Mouse (Mus musculus): ENCODE data around the gene Cdipt. TPM values are rescaled to one million over a fixed set of nuclear protein-coding genes. Genes with fewer than 3 reads are reported as not detected.
A peak's percentile ranks its signal among the peaks of the same experiment; 100 is the strongest.

Cdipt gene
- polyA plus RNA-seq, 1 experiment from 2014 or later = 103 TPM

DNA sequence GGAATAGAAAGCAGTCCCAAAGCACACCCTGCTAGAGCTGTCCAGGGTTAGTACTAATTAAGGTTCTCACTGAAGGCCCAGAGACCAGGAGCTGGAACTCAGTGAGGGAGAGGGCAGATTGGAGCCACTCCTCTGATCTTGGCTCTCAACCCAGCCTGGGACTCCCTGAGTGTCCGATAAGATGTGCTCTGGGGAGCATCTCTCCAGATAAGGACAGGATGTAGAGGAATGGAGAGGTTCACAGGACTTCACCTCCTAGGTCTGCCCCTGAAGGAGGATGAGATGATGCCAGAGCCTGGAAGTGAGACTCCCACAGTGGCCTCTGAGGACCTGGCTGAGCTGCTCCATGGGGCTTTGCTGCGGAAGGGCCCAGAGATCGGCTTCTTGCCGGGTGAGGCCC, 24.0 kb upstream of the Cdipt start:
- WGBS = 24% methylated on average over 4 of the region's 4 CpGs
- H3K27me3 ChIP-seq (ENCODE audit: insufficient read depth, poor library complexity, severe bottlenecking) = peaks cover 55% of the 10 kb centered on the region
- DNase-seq (ENCODE audit: low spot score) = no peak

DNA sequence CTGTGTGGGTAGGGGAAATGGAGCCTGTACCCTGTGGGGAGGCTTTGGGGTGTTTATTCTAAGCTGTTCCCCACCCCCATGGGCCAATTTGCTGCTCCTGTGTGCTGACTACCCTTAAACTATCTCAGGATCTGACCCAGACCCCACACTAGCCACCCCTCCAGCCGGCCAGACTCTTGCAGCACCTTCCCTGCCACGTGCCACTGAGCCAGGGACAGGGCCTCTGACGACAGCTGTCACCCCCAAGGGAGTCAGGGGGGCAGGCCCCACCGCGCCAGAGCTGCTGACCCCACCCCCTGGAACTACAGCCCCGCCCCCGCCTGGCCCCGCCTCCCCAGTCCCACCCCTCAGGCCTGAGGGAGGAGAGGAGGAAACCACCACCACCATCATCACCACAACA, 23.1 kb upstream of the Cdipt start:
- peaks cover 46% of the 10 kb centered on the region for H3K4me1 ChIP-seq (replicated peaks)
- no peaks in the 10 kb centered on the region for H3K9me3 ChIP-seq
- no peak for DNase-seq (ENCODE audit: low spot score)
- H3K27me3 ChIP-seq (ENCODE audit: insufficient read depth, poor library complexity, severe bottlenecking) = peaks cover 55% of the 10 kb centered on the region
- H3K36me3 ChIP-seq = no peaks in the 10 kb centered on the region
- peak overlapping the region; percentile 56; the same call in 1 of the 2 replicates for H3K4me3 ChIP-seq
- WGBS = 2% methylated on average over 8 of the region's 8 CpGs
- H3K27ac ChIP-seq = 0 out of 2 replicates have a peak overlapping the region, but pooled peaks have one; percentile 16

More for the DNA sequence above, 24.0 kb upstream of the Cdipt start:
- Histone ChIP-seq H3K4me3 (peak overlapping the region; percentile 56), H3K9me3 (no peaks in the 10 kb centered on the region), H3K27ac (no peak overlapping the region), H3K36me3 (peaks cover 4% of the 10 kb centered on the region; the same call in 1 of the 2 replicates), H3K4me1 (replicated peaks) (peaks cover 47% of the 10 kb centered on the region)

DNA sequence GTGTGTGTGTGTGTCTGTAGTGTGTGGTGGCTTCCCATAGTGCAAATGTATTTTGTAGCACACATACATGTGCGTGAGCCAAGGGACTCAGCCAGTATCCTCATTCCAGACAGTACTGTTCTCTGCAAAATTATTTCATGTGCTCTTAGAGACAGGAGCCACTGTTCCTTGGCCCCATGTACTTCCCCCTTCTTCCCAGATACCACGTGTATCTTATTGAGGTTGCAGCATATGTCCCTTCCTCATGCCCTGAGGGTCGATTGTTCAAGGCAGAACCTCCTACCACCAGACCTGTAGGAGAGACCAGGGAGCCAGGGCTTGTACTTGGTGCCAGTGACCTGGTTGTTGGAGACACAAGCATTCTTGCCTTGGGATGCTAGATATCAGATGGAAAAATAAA, 20.6 kb upstream of the Cdipt start:
- no peaks in the 10 kb centered on the region for H3K36me3 ChIP-seq
- H3K27ac ChIP-seq = no peak overlapping the region
- H3K27me3 ChIP-seq (ENCODE audit: insufficient read depth, poor library complexity, severe bottlenecking) = peaks cover 36% of the 10 kb centered on the region
- no peaks in the 10 kb centered on the region for H3K9me3 ChIP-seq
- no peak for DNase-seq (ENCODE audit: low spot score)
- H3K4me3 ChIP-seq = no peak overlapping the region
- 68% methylated on average over 3 of the region's 3 CpGs for WGBS
- H3K4me1 ChIP-seq (replicated peaks) = peaks cover 26% of the 10 kb centered on the region

DNA sequence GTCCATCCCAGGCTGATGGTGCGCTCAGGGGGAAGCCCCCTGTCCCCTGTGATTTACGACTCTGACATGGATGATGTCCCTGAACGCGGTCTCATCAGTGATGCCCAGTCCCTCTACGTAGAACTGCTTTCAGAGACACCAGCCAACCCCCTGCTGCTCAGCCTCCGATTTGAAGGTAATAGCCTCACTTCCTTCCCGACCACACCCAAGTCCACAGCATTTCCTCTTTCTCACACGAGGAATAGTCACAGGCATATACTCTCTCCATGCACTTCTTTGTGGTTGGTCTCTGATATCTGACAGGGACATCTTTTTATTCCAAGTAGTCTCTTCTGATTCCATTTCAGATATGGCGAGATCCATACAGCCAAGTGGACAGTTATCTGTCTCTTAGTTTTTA, 15.9 kb upstream of the Cdipt start:
- no peaks in the 10 kb centered on the region for H3K9me3 ChIP-seq
- H3K36me3 ChIP-seq = peaks cover 5% of the 10 kb centered on the region; the same call in 1 of the 2 replicates
- H3K4me3 ChIP-seq = no peak overlapping the region
- DNase-seq (ENCODE audit: low spot score) = no peak
- no peak overlapping the region for H3K27ac ChIP-seq
- peaks cover 36% of the 10 kb centered on the region for H3K27me3 ChIP-seq (ENCODE audit: insufficient read depth, poor library complexity, severe bottlenecking)
- peaks cover 4% of the 10 kb centered on the region; the same call in 1 of the 2 replicates for H3K4me1 ChIP-seq (replicated peaks)
- WGBS = 83% methylated on average over 9 of the region's 9 CpGs

DNA sequence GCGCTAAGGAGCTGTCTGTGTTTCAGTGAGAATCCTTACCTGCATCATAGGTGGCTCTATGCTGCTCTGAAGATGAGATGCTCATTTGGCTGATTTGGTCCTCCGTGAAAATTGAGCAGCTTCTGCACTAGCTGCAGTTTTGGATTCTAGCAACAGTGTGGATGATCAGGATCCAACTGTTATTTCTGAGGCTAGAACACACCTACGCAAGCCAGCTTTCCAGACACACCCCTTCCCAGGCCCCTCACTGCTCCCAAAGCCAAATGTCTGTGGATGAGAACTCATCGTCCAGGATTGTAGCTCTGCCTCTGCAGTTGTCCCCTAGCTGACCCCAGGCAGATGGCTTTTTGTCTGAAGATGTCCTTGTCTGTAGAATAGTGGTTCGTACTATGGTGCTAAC, 14.6 kb upstream of the Cdipt start:
- whole genome bisulfite sequencing = 91% methylated on average over 5 of the region's 5 CpGs
- no peak for DNase-seq (ENCODE audit: low spot score)
- no peak overlapping the region for H3K4me3 ChIP-seq
- H3K27ac ChIP-seq = no peak overlapping the region
- peaks cover 36% of the 10 kb centered on the region for H3K27me3 ChIP-seq (ENCODE audit: insufficient read depth, poor library complexity, severe bottlenecking)
- peaks cover 5% of the 10 kb centered on the region; the same call in 1 of the 2 replicates for H3K36me3 ChIP-seq
- H3K4me1 ChIP-seq (replicated peaks) = peaks cover 4% of the 10 kb centered on the region; the same call in 1 of the 2 replicates
- no peaks in the 10 kb centered on the region for H3K9me3 ChIP-seq

DNA sequence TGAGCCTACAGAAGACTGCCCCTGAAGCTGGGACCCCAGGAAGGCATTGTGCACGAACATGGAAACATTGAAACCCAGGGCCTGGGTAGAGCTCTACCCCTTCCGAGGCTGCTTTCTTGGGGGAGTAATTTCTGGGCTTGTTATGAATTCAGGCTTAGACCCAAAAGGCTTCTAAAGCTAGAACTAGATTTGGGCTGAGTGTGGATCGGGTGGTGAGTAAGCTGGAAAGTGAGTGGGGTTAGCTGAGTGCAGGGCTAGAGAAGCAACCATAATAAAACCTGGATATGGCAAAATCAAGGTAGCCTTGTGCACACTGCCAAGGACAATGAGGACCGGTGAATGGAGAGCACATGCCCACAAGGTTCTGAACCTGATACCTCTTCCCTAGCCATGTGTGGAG, 13.7 kb upstream of the Cdipt start:
- Histone ChIP-seq H3K4me3 (no peak overlapping the region), H3K4me1 (replicated peaks) (peaks cover 4% of the 10 kb centered on the region; the same call in 1 of the 2 replicates), H3K36me3 (peaks cover 10% of the 10 kb centered on the region; the same call in 1 of the 2 replicates), H3K9me3 (no peaks in the 10 kb centered on the region), H3K27me3 (ENCODE audit: insufficient read depth, poor library complexity, severe bottlenecking) (peaks cover 36% of the 10 kb centered on the region), H3K27ac (no peak overlapping the region)
- DNase-seq (ENCODE audit: low spot score) = no peak
- WGBS = 90% methylated on average over 4 of the region's 4 CpGs

DNA sequence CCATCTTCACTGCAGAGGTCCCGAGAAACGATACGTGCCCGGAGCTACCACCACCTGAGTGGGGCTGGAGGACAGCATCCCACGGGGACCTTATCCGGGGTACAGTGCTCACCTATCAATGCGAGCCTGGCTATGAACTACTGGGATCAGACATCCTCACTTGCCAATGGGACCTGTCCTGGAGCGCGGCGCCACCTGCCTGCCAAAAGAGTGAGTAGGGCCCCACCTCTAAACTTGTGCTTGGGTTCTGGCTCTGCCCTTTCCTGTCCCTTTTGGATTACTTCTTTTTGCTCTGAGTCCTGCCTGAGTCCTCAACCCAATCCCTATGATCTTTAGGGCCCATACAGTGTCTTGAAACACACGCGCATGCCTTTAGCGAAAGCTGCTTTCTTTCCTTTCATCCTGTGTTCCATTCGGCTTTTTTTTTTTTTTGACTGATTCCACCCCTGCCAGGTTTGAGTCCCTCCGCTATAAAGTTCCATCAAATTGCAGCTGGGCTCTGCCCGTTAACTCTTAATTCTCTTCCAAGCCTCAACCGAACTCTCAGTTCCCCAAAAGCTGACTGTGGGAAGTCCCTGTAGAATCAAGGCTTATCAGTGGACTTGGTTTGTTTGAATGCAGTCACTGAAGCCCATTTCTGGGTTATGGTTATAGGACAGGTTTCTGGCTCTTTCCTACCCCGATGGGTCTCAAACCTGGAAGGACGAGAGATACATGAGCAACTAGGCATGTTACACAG, 12.0 kb upstream of the Cdipt start:
- DNase-seq (ENCODE audit: low spot score) = peak; percentile 43
- Histone ChIP-seq H3K4me1 (replicated peaks) (peaks cover 11% of the 10 kb centered on the region; the same call in 1 of the 2 replicates), H3K4me3 (no peak overlapping the region; the same call in 1 of the 2 replicates), H3K36me3 (peaks cover 21% of the 10 kb centered on the region; the same call in 1 of the 2 replicates), H3K27me3 (ENCODE audit: insufficient read depth, poor library complexity, severe bottlenecking) (peaks cover 36% of the 10 kb centered on the region), H3K9me3 (no peaks in the 10 kb centered on the region), H3K27ac (no peak overlapping the region)
- 26% methylated on average over 19 of the region's 19 CpGs for WGBS

DNA sequence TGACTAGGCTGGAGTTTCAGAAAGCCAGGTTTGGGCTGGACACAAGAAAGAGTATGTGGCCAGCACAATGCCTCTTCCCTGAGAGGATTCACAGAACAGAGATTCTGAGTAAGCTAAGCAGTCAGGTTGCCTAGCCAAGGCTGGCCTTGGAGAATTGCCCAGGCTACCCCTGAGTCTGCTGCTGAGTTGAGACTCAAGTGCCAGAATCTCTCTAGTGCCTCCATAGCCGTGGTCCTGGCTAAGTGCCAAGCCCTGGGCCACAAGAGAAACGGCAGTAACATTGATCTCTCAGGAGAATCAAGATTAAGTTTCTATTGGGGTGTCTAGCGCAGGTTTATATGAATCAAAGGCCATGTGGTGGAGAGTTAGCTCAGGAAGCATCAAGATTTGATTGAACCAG, 10.1 kb upstream of the Cdipt start:
- WGBS = 81% methylated on average over 3 of the region's 3 CpGs
- peaks cover 28% of the 10 kb centered on the region for H3K36me3 ChIP-seq
- H3K4me1 ChIP-seq (replicated peaks) = peaks cover 11% of the 10 kb centered on the region; the same call in 1 of the 2 replicates
- H3K27ac ChIP-seq = no peak overlapping the region
- H3K4me3 ChIP-seq = no peak overlapping the region
- peaks cover 36% of the 10 kb centered on the region for H3K27me3 ChIP-seq (ENCODE audit: insufficient read depth, poor library complexity, severe bottlenecking)
- no peaks in the 10 kb centered on the region for H3K9me3 ChIP-seq
- DNase-seq (ENCODE audit: low spot score) = no peak

DNA sequence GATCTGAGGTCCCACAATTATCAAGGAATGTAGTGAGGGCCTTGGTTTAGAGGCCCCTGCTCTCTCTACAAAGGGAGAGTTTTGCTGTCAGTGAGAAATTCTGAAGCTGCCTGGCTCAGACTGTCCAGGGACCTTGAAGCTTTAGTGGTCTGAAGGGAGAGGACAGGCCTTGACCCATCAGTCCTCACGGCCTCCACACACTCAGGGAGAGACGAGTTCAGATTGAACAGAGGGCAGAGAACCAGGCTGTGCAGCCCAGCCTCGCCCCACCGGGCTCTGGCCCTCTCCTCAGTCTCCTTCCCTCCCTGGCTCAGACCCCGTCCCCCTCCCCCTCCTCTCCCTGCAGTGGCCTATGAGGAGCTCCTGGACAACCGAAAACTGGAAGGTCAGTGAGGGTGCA, 8.4 kb upstream of the Cdipt start:
- Histone ChIP-seq H3K9me3 (no peaks in the 10 kb centered on the region), H3K27me3 (ENCODE audit: insufficient read depth, poor library complexity, severe bottlenecking) (peaks cover 23% of the 10 kb centered on the region), H3K4me1 (replicated peaks) (peaks cover 11% of the 10 kb centered on the region; the same call in 1 of the 2 replicates), H3K4me3 (no peak overlapping the region), H3K27ac (0 out of 2 replicates have a peak overlapping the region, but pooled peaks have one; percentile 35), H3K36me3 (peaks cover 31% of the 10 kb centered on the region)
- WGBS = 66% methylated on average over 6 of the region's 6 CpGs
- DNase-seq (ENCODE audit: low spot score) = no peak

DNA sequence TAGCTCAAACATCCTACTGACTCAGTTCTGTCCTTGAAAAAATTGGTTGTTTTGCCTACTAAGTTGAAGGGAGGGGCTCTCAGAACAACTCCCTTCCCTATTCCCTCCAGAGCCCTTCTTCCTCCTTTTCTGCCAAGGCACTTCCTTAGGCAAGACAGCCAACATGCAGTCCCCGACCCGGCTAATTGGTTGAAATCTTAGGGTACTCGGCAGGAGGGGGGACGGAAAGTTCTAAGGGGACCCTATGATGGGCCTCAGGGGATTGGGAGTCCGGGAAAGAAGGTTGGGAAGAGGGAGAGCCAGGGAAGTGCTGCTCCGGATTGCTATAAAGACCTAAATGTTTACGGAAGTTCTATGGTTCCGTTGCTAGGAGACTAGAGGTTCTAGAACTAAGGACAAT, 221 bp upstream of the Cdipt start:
- Histone ChIP-seq H3K27ac (peak overlapping the region; percentile 99), H3K4me3 (peak overlapping the region; percentile 98), H3K27me3 (ENCODE audit: insufficient read depth, poor library complexity, severe bottlenecking) (no peaks in the 10 kb centered on the region), H3K36me3 (peaks cover 33% of the 10 kb centered on the region), H3K4me1 (replicated peaks) (peaks cover 27% of the 10 kb centered on the region), H3K9me3 (no peaks in the 10 kb centered on the region)
- DNase-seq (ENCODE audit: low spot score) = no peak
- 14% methylated on average over 8 of the region's 8 CpGs for WGBS

DNA sequence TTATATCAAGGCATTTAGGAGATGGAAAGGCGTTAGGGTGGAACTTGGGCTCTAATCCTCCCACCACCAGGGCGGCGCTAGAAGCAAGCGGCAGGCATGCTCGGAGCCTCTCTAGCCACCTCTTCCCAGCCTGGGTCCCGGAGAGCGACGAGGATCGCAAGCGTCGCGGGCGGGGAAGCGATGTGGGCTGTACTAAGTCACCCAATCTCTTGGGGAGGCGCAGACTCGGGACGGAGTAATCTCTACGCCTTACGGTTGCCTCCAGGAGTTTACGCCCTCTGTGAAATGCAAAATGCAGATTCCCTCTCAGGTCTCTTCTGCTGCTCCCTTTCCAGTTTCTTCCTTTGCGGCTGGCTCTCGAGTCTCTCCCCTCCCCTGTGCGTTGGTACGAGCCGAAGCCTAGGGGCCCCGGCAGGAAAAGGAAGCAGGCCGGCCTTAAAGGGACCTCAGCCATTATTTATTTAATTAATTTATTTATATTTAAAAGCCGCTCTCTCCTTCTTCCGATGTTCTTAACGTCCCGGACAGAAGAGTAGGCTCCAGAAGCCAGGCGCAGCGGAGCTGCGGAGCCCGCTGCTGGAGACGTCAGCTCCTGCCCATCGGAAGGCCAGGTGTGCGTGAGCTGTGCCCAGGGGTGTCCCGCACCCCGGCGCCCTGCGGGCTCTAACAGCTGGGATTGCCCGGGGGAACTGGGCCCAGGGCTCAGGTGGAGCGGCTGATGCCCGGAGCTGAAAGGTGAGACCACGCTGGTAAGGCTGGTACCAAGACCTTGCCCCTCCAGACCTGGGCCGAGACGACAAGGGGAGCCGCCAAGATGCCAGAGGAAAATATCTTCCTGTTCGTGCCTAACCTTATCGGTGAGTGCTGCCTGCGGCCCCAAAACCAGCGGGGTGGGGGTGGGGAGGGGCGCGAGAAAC, 494 bp downstream of the Cdipt start, which contains the start of gene Cdiptos:
TSS of gene Cdiptos (minus strand) at position 149 of the 917 bp plus-strand sequence.
- under 1% methylated on average over 55 of the region's 55 CpGs for WGBS
- Histone ChIP-seq H3K27ac (peak within 1 kb of the TSS; percentile 99), H3K36me3 (peaks cover 36% of the 10 kb centered on the region), H3K9me3 (no peaks in the 10 kb centered on the region), H3K4me1 (replicated peaks) (peaks cover 27% of the 10 kb centered on the region), H3K27me3 (ENCODE audit: insufficient read depth, poor library complexity, severe bottlenecking) (no peaks in the 10 kb centered on the region), H3K4me3 (peak within 1 kb of the TSS; percentile 98)
- DNase-seq (ENCODE audit: low spot score) = peak; percentile 96

DNA sequence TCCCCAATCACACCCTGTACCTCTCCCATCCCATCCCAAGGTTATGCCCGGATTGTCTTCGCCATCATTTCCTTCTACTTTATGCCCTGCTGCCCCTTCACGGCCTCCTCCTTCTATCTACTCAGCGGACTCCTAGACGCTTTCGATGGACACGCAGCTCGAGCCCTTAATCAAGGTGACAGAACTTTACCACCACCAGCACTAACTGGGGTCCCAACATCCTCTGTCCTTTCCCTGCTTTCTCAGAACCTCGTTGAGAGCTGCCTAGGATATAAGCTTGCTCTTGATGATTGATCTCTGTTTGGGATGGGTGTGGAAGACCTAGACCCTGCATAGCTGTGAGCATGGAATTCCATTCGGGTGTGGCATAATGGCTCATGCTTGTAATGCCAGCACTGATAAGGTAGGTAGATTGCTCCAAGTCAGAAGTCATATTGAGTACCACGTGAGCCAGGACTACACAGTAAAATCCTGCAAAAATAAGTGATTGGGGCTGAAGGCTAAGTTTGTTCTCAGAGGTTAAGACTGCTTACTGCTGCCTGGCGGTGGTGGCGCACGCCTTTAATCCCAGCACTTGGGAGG, 1.3 kb downstream of the Cdipt start:
- Histone ChIP-seq H3K36me3 (peaks cover 38% of the 10 kb centered on the region), H3K4me3 (peak overlapping the region; percentile 98), H3K27ac (peak overlapping the region; percentile 99), H3K9me3 (no peaks in the 10 kb centered on the region), H3K27me3 (ENCODE audit: insufficient read depth, poor library complexity, severe bottlenecking) (no peaks in the 10 kb centered on the region), H3K4me1 (replicated peaks) (peaks cover 27% of the 10 kb centered on the region)
- 28% methylated on average over 14 of the region's 14 CpGs for WGBS
- DNase-seq (ENCODE audit: low spot score) = no peak
